Mouse (Mus musculus): ENCODE measurements at regions not wholly inside any gene's neighbourhood (a gene's known extent, or its start where the extent isn't known, plus 50 kb on each side); places are given as distances from the start of the nearest gene placed in this dataset.
"Not testable (repeated sequence)": the region's sequence is repeated elsewhere in the genome, so short reads cannot be mapped to it uniquely, and the experiment has no call there.

GRCm38 (mm10) chr4:81625348-81625934 lies 182.8 kb upstream of the Mpdz start:
- no peak for ATAC-seq (ENCODE audit: low FRiP score, low read depth)

GRCm38 (mm10) chr4:81624111-81624510 lies 181.5 kb upstream of the Mpdz start:
- Histone ChIP-seq H3K4me2 (replicated peaks) (no peak overlapping the region), H3K9ac (no peak overlapping the region), H3K4me1 (peaks cover 11% of the 10 kb centered on the region), H3K27me3 (replicated peaks) (no peaks in the 10 kb centered on the region), H3K4me3 (no peak overlapping the region), H3K9me3 (no peaks in the 10 kb centered on the region), H3K27ac (no peak overlapping the region), H3K36me3 (no peaks in the 10 kb centered on the region)
- WGBS, result 92% methylated on average over 4 of the region's 4 CpGs
- ATAC-seq (ENCODE audit: low FRiP score, low read depth), result no peak

More at GRCm38 (mm10) chr4:81625348-81625934, 182.8 kb upstream of the Mpdz start:
- H3K4me3 ChIP-seq, result no peak overlapping the region
- no peak overlapping the region for H3K4me2 ChIP-seq (replicated peaks)
- no peaks in the 10 kb centered on the region for H3K27me3 ChIP-seq (replicated peaks)
- H3K27ac ChIP-seq, result no peak overlapping the region
- 50% methylated on average over 10 of the region's 10 CpGs for WGBS
- H3K9ac ChIP-seq, result no peak overlapping the region
- no peaks in the 10 kb centered on the region for H3K9me3 ChIP-seq
- peaks cover 11% of the 10 kb centered on the region for H3K4me1 ChIP-seq
- H3K36me3 ChIP-seq, result no peaks in the 10 kb centered on the region

GRCm38 (mm10) chr4:81621391-81622137 lies 178.9 kb upstream of the Mpdz start:
- H3K4me3 ChIP-seq, result no peak overlapping the region
- 86% methylated on average over 8 of the region's 8 CpGs for WGBS
- H3K27ac ChIP-seq, result no peak overlapping the region
- no peaks in the 10 kb centered on the region for H3K9me3 ChIP-seq
- no peak overlapping the region for H3K9ac ChIP-seq
- H3K27me3 ChIP-seq (replicated peaks), result no peaks in the 10 kb centered on the region
- no peak overlapping the region for H3K4me2 ChIP-seq (replicated peaks)
- no peaks in the 10 kb centered on the region for H3K4me1 ChIP-seq
- H3K36me3 ChIP-seq, result no peaks in the 10 kb centered on the region
- no peak for ATAC-seq (ENCODE audit: low FRiP score, low read depth)

- no peak overlapping the region for H3K27ac ChIP-seq
- 61% methylated on average over 5 of the region's 5 CpGs for WGBS
- H3K4me3 ChIP-seq, result no peak overlapping the region
- no peak for ATAC-seq (ENCODE audit: low FRiP score, low read depth)
- no peaks in the 10 kb centered on the region for H3K4me1 ChIP-seq
- H3K27me3 ChIP-seq (replicated peaks), result no peaks in the 10 kb centered on the region
- no peak overlapping the region for H3K4me2 ChIP-seq (replicated peaks)
- no peak overlapping the region for H3K9ac ChIP-seq
- no peaks in the 10 kb centered on the region for H3K36me3 ChIP-seq
- no peaks in the 10 kb centered on the region for H3K9me3 ChIP-seq
Measured at GRCm38 (mm10) chr4:81617191-81617590, 174.6 kb upstream of the Mpdz start.

- no peak for ATAC-seq (ENCODE audit: low FRiP score, low read depth)
- H3K4me1 ChIP-seq, result no peaks in the 10 kb centered on the region
- no peak overlapping the region for H3K4me3 ChIP-seq
- no peak overlapping the region for H3K4me2 ChIP-seq (replicated peaks)
- H3K27me3 ChIP-seq (replicated peaks), result no peaks in the 10 kb centered on the region
- no peaks in the 10 kb centered on the region for H3K9me3 ChIP-seq
- H3K36me3 ChIP-seq, result no peaks in the 10 kb centered on the region
- WGBS, result 83% methylated on average over 2 of the region's 2 CpGs
- H3K27ac ChIP-seq, result no peak overlapping the region
- H3K9ac ChIP-seq, result no peak overlapping the region
Measured at GRCm38 (mm10) chr4:81611191-81611590, 168.6 kb upstream of the Mpdz start.

- no peaks in the 10 kb centered on the region for H3K9me3 ChIP-seq
- H3K4me1 ChIP-seq, result no peaks in the 10 kb centered on the region
- no peak overlapping the region for H3K4me3 ChIP-seq
- H3K9ac ChIP-seq, result no peak overlapping the region
- WGBS, result 89% methylated on average over 5 of the region's 5 CpGs
- ATAC-seq (ENCODE audit: low FRiP score, low read depth), result no peak
- H3K27ac ChIP-seq, result no peak overlapping the region
- no peaks in the 10 kb centered on the region for H3K36me3 ChIP-seq
- no peaks in the 10 kb centered on the region for H3K27me3 ChIP-seq (replicated peaks)
- no peak overlapping the region for H3K4me2 ChIP-seq (replicated peaks)
Measured at GRCm38 (mm10) chr4:81600396-81600795, 157.8 kb upstream of the Mpdz start.

- Histone ChIP-seq H3K27ac (no peak overlapping the region), H3K4me1 (no peaks in the 10 kb centered on the region), H3K9me3 (no peaks in the 10 kb centered on the region), H3K27me3 (replicated peaks) (no peaks in the 10 kb centered on the region), H3K4me3 (no peak overlapping the region), H3K4me2 (replicated peaks) (no peak overlapping the region), H3K9ac (no peak overlapping the region), H3K36me3 (no peaks in the 10 kb centered on the region)
- 85% methylated on average over 4 of the region's 4 CpGs for WGBS
- ATAC-seq (ENCODE audit: low FRiP score, low read depth), result no peak
Measured at GRCm38 (mm10) chr4:81597390-81597789, 154.8 kb upstream of the Mpdz start.

GRCm38 (mm10) chr4:81593431-81593830 lies 150.8 kb upstream of the Mpdz start:
- not testable (repeated sequence) for ATAC-seq (ENCODE audit: low FRiP score, low read depth); H3K36me3 ChIP-seq; H3K9me3 ChIP-seq; H3K27me3 ChIP-seq (replicated peaks); H3K4me1 ChIP-seq; H3K9ac ChIP-seq; H3K27ac ChIP-seq; H3K4me3 ChIP-seq; H3K4me2 ChIP-seq (replicated peaks)
- 96% methylated on average over 3 of the region's 3 CpGs for WGBS

GRCm38 (mm10) chr4:81582546-81582945 lies 139.9 kb upstream of the Mpdz start:
- no peak overlapping the region for H3K4me3 ChIP-seq
- no peak overlapping the region for H3K27ac ChIP-seq
- H3K4me2 ChIP-seq (replicated peaks), result no peak overlapping the region
- peaks cover 11% of the 10 kb centered on the region for H3K4me1 ChIP-seq
- H3K27me3 ChIP-seq (replicated peaks), result no peaks in the 10 kb centered on the region
- ATAC-seq (ENCODE audit: low FRiP score, low read depth), result no peak
- no peaks in the 10 kb centered on the region for H3K36me3 ChIP-seq
- no peak overlapping the region for H3K9ac ChIP-seq
- no peaks in the 10 kb centered on the region for H3K9me3 ChIP-seq
- WGBS, result 65% methylated on average over 2 of the region's 2 CpGs

GRCm38 (mm10) chr4:81580553-81580952 lies 137.9 kb upstream of the Mpdz start:
- H3K9ac ChIP-seq, result no peak overlapping the region
- H3K27ac ChIP-seq, result no peak overlapping the region
- H3K27me3 ChIP-seq (replicated peaks), result no peaks in the 10 kb centered on the region
- H3K4me3 ChIP-seq, result no peak overlapping the region
- no peaks in the 10 kb centered on the region for H3K9me3 ChIP-seq
- WGBS, result 76% methylated on average over 8 of the region's 8 CpGs
- H3K4me2 ChIP-seq (replicated peaks), result no peak overlapping the region
- H3K4me1 ChIP-seq, result peaks cover 11% of the 10 kb centered on the region
- no peak for ATAC-seq (ENCODE audit: low FRiP score, low read depth)
- H3K36me3 ChIP-seq, result no peaks in the 10 kb centered on the region

GRCm38 (mm10) chr4:81579389-81580110 lies 136.9 kb upstream of the Mpdz start:
- 27% methylated on average over 8 of the region's 8 CpGs for WGBS
- H3K4me3 ChIP-seq, result no peak overlapping the region
- no peak overlapping the region for H3K4me2 ChIP-seq (replicated peaks)
- no peak overlapping the region for H3K27ac ChIP-seq
- no peak overlapping the region for H3K9ac ChIP-seq
- H3K36me3 ChIP-seq, result no peaks in the 10 kb centered on the region
- H3K27me3 ChIP-seq (replicated peaks), result no peaks in the 10 kb centered on the region
- H3K4me1 ChIP-seq, result peaks cover 11% of the 10 kb centered on the region
- H3K9me3 ChIP-seq, result no peaks in the 10 kb centered on the region
- peak; percentile 33; the same call in 1 of the 2 replicates for ATAC-seq (ENCODE audit: low FRiP score, low read depth)

GRCm38 (mm10) chr4:81578981-81579380 lies 136.4 kb upstream of the Mpdz start:
- H3K4me1 ChIP-seq, result peaks cover 11% of the 10 kb centered on the region
- H3K27ac ChIP-seq, result no peak overlapping the region
- no peaks in the 10 kb centered on the region for H3K9me3 ChIP-seq
- H3K36me3 ChIP-seq, result no peaks in the 10 kb centered on the region
- H3K27me3 ChIP-seq (replicated peaks), result no peaks in the 10 kb centered on the region
- ATAC-seq (ENCODE audit: low FRiP score, low read depth), result peak; percentile 98
- H3K4me2 ChIP-seq (replicated peaks), result no peak overlapping the region
- 29% methylated on average over 6 of the region's 6 CpGs for WGBS
- no peak overlapping the region for H3K9ac ChIP-seq
- H3K4me3 ChIP-seq, result no peak overlapping the region
